Mouse (Mus musculus) adrenal gland, postnatal 10 days (tissue): ENCODE results near the gene Dll1. TPM values are rescaled to one million over a fixed set of nuclear protein-coding genes. Genes with fewer than 3 reads are reported as not detected.

ENCODE experiments used
- DNase-seq: peaks from one replicate; pipeline ENCODE4 v3.0.0; 2021; ENCODE audit warnings: mixed read lengths
- total RNA-seq, 2 experiments: library from RNA; stranded (reverse); gene quantifications; 2 replicates each; pipeline ENCODE4 v1.2.3; 2021

The Dll1 gene
- total RNA-seq, 2 experiments from 2014 or later, result 7.1 to 10.5 TPM

- no peak for DNase-seq
These were observed 46.8 kb downstream of the Dll1 start for GRCm38 (mm10) chr17:15329740-15330318.

DNA sequence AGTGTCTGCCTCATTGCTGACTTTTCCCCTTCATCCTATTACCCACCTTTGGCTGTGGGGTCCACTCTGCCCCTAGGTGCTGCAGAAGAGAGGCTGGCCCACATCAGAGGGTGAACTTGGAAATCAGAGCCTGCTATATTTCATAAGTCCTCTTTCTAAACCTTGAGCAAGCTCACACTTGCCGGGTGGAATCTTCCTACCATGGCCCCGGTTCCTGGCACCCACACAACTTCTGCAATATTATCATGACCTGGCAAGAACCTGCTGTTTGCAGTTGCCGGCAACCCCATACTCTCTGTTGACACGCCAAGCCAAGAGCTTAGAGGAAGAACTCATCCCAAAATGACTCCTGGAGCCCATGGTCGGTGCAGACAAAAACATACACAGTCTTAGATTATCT lies 49.6 kb downstream of the Dll1 start:
- peak; percentile 37 for DNase-seq

- DNase-seq, result no peak
These were observed 50.5 kb downstream of the Dll1 start for GRCm38 (mm10) chr17:15325976-15326842.

GRCm38 (mm10) chr17:15323191-15323834 lies 53.4 kb downstream of the Dll1 start:
- no peak for DNase-seq

Other genes with a start within 250 kb of the Dll1 start
- 10 to 100 TPM; 16.1 to 19.0 TPM for gene Fam120b, start 19.3 kb upstream of the Dll1 start, total RNA-seq
- gene Psmb1, start 122.9 kb upstream of the Dll1 start, total RNA-seq, result 100 to 1,000 TPM; 171 to 174 TPM
- 10 to 100 TPM; 24.5 to 24.7 TPM for gene Tbp, start 123.0 kb upstream of the Dll1 start, total RNA-seq
- 10 to 100 TPM; 30.0 to 32.8 TPM for gene Pdcd2, start 150.4 kb upstream of the Dll1 start, total RNA-seq
- 1 to 10 TPM; 6.8 to 9.0 TPM for gene Prdm9, start 187.5 kb upstream of the Dll1 start, total RNA-seq